Mouse (Mus musculus) midbrain, embryonic 11.5 days (tissue): ENCODE measurements around the gene Igll1. TPM values are rescaled to one million over a fixed set of nuclear protein-coding genes. Genes with fewer than 3 reads are reported as not detected.

ENCODE experiments used
- ATAC-seq: fragments of 200-750 bp; cut with Nextera tagmentation; 2 replicates; pipeline ENCODE4 v1.8.0; 2017; ENCODE audit warnings: moderate TSS enrichment, moderate library complexity; ENCODE audit not compliant: low FRiP score
- DNase-seq: peaks from one replicate; pipeline ENCODE4 v3.0.0; 2015; ENCODE audit warnings: low spot score; ENCODE audit errors: missing footprints
- H3K27ac ChIP-seq: fragments of 300-500 bp; sonication (generic); 2 replicates; pipeline ENCODE4 v1.5.1; 2014; ENCODE audit warnings: low read depth, low read length
- H3K27me3 ChIP-seq: fragments of 300-500 bp; sonication (generic); 2 replicates; pipeline ENCODE4 v1.6.1; 2014; ENCODE audit warnings: mild to moderate bottlenecking, low read length, moderate library complexity, mixed read lengths; ENCODE audit not compliant: control insufficient read depth, insufficient read depth
- H3K36me3 ChIP-seq: fragments of 300-500 bp; sonication (generic); 2 replicates; pipeline ENCODE4 v1.6.1; 2014; ENCODE audit warnings: mild to moderate bottlenecking, low read length, moderate library complexity, mixed read lengths; ENCODE audit not compliant: control insufficient read depth, insufficient read depth
- H3K4me1 ChIP-seq: fragments of 300-500 bp; sonication (generic); 2 replicates; pipeline ENCODE4 v1.6.1; 2014; ENCODE audit warnings: low read length; ENCODE audit not compliant: control insufficient read depth, insufficient read depth
- H3K4me2 ChIP-seq: fragments of 300-500 bp; sonication (generic); 2 replicates; pipeline ENCODE4 v1.6.1; 2014; ENCODE audit warnings: mild to moderate bottlenecking, moderate library complexity
- H3K4me3 ChIP-seq: fragments of 300-500 bp; sonication (generic); 2 replicates; pipeline ENCODE4 v1.5.1; 2014; ENCODE audit warnings: low read depth, low read length
- H3K9ac ChIP-seq: fragments of 300-500 bp; sonication (generic); 2 replicates; pipeline ENCODE4 v1.6.1; 2014; ENCODE audit warnings: low read length
- H3K9me3 ChIP-seq: fragments of 300-500 bp; sonication (generic); 2 replicates; pipeline ENCODE4 v1.6.1; 2016; ENCODE audit warnings: low read length; ENCODE audit not compliant: control insufficient read depth
- WGBS: fragments of 180-500 bp; shearing (Covaris S2); extraction: QIAGEN DNeasy Blood & Tissue Kit; methylation state at CpG from one replicate; pipeline ENCODE4 v1.1.7; 2014; 5-methylcytosine and 5-hydroxymethylcytosine counted together
- polyA plus RNA-seq: library from polyadenylated mRNA; unstranded; fragments of >200 nt; fragmentation: Nextera tagmentation; extraction: Ambion mirVana; gene quantifications from 2 replicates; pipeline ENCODE4 v1.2.1, GENCODE M21; 2014

Gene Igll1
- polyA plus RNA-seq, 1 experiment from 2014 or later = not detected

GRCm38 (mm10) chr16:16896015-16896381 lies 32.2 kb upstream of the Igll1 start:
- H3K27ac ChIP-seq = no peak overlapping the region

GRCm38 (mm10) chr16:16892366-16892765 lies 28.6 kb upstream of the Igll1 start:
- Histone ChIP-seq H3K4me1 (peaks cover 7% of the 10 kb centered on the region), H3K9me3 (no peaks in the 10 kb centered on the region), H3K4me2 (no peak overlapping the region), H3K36me3 (peaks cover 16% of the 10 kb centered on the region), H3K9ac (no peak overlapping the region), H3K4me3 (no peak overlapping the region), H3K27ac (no peak overlapping the region), H3K27me3 (no peaks in the 10 kb centered on the region)
- no peak for DNase-seq
- WGBS = 92% methylated on average over 7 of the region's 7 CpGs
- no peak for ATAC-seq

More at GRCm38 (mm10) chr16:16896015-16896381, 32.2 kb upstream of the Igll1 start:
- Histone ChIP-seq H3K27me3 (no peaks in the 10 kb centered on the region), H3K36me3 (peaks cover 3% of the 10 kb centered on the region), H3K4me2 (no peak overlapping the region), H3K4me1 (peaks cover 10% of the 10 kb centered on the region), H3K9ac (peak overlapping the region; percentile 75; the same call in 1 of the 2 replicates), H3K9me3 (no peaks in the 10 kb centered on the region), H3K4me3 (peak overlapping the region; percentile 63; the same call in 1 of the 2 replicates)
- ATAC-seq (no peak), DNase-seq (peak; percentile 83)
- WGBS = 27% methylated on average over 4 of the region's 4 CpGs

GRCm38 (mm10) chr16:16888341-16888740 lies 24.6 kb upstream of the Igll1 start:
- H3K9me3 ChIP-seq = no peaks in the 10 kb centered on the region
- H3K9ac ChIP-seq = no peak overlapping the region
- ATAC-seq = no peak
- no peak overlapping the region for H3K27ac ChIP-seq
- no peaks in the 10 kb centered on the region for H3K27me3 ChIP-seq
- H3K4me1 ChIP-seq = no peaks in the 10 kb centered on the region
- no peak overlapping the region for H3K4me2 ChIP-seq
- H3K4me3 ChIP-seq = no peak overlapping the region
- H3K36me3 ChIP-seq = peaks cover 27% of the 10 kb centered on the region
- no peak for DNase-seq
- 88% methylated on average over 1 of the region's 1 CpGs for WGBS

GRCm38 (mm10) chr16:16879025-16879424 lies 15.2 kb upstream of the Igll1 start:
- DNase-seq (no peak), ATAC-seq (no peak)
- Histone ChIP-seq H3K27me3 (no peaks in the 10 kb centered on the region), H3K9me3 (peaks cover 8% of the 10 kb centered on the region; the same call in 1 of the 2 replicates), H3K4me3 (no peak overlapping the region), H3K4me1 (no peaks in the 10 kb centered on the region), H3K36me3 (peaks cover 19% of the 10 kb centered on the region), H3K27ac (no peak overlapping the region), H3K9ac (no peak overlapping the region), H3K4me2 (no peak overlapping the region)
- 90% methylated on average over 5 of the region's 5 CpGs for WGBS

GRCm38 (mm10) chr16:16870617-16871331 lies 7.0 kb upstream of the Igll1 start, which contains the start of the genes Top3b and Vpreb1:
Gene Top3b (plus strand): TSS chr16:16870736.
Gene Vpreb1 (minus strand): TSS chr16:16870843.
- Histone ChIP-seq H3K4me2 (peak within 1 kb of the TSS; percentile 63), H3K36me3 (no peaks in the 10 kb centered on the region), H3K4me3 (peak within 1 kb of the TSS; percentile 64), H3K27me3 (no peaks in the 10 kb centered on the region), H3K27ac (peak within 1 kb of the TSS; percentile 83), H3K9me3 (no peaks in the 10 kb centered on the region; the same call in 1 of the 2 replicates), H3K4me1 (peaks cover 6% of the 10 kb centered on the region; the same call in 1 of the 2 replicates), H3K9ac (peak within 1 kb of the TSS; percentile 82)
- WGBS = under 1% methylated on average over 45 of the region's 49 CpGs
- DNase-seq = peak; percentile 97
- ATAC-seq = peak; percentile 96

- ATAC-seq (peak; percentile 73), DNase-seq (no peak)
- H3K27me3 ChIP-seq = no peaks in the 10 kb centered on the region
- H3K9me3 ChIP-seq = no peaks in the 10 kb centered on the region
- H3K4me3 ChIP-seq = peak overlapping the region; percentile 64
- peak overlapping the region; percentile 36; the same call in 1 of the 2 replicates for H3K9ac ChIP-seq
- H3K36me3 ChIP-seq = no peaks in the 10 kb centered on the region
- H3K27ac ChIP-seq = no peak overlapping the region
- H3K4me1 ChIP-seq = peaks cover 6% of the 10 kb centered on the region; the same call in 1 of the 2 replicates
- H3K4me2 ChIP-seq = peak overlapping the region; percentile 35; the same call in 1 of the 2 replicates
- 39% methylated on average over 7 of the region's 7 CpGs for WGBS
These were observed 6.4 kb upstream of the Igll1 start for GRCm38 (mm10) chr16:16870241-16870616.

- H3K4me3 ChIP-seq = no peak overlapping the region
- no peaks in the 10 kb centered on the region for H3K9me3 ChIP-seq
- no peaks in the 10 kb centered on the region for H3K36me3 ChIP-seq
- H3K27ac ChIP-seq = no peak overlapping the region
- H3K27me3 ChIP-seq = no peaks in the 10 kb centered on the region
- no peak overlapping the region for H3K4me2 ChIP-seq
- no peak overlapping the region for H3K9ac ChIP-seq
- 62% methylated on average over 4 of the region's 5 CpGs for WGBS
- no peaks in the 10 kb centered on the region for H3K4me1 ChIP-seq
- ATAC-seq (no peak), DNase-seq (no peak)
These were observed 2.1 kb upstream of the Igll1 start for GRCm38 (mm10) chr16:16865696-16866561.

GRCm38 (mm10) chr16:16865217-16865616 lies 1.4 kb upstream of the Igll1 start:
- H3K4me2 ChIP-seq = no peak overlapping the region
- no peaks in the 10 kb centered on the region for H3K9me3 ChIP-seq
- ATAC-seq (no peak), DNase-seq (no peak)
- no peaks in the 10 kb centered on the region for H3K36me3 ChIP-seq
- no peaks in the 10 kb centered on the region for H3K27me3 ChIP-seq
- H3K9ac ChIP-seq = no peak overlapping the region
- H3K4me1 ChIP-seq = no peaks in the 10 kb centered on the region
- H3K27ac ChIP-seq = no peak overlapping the region
- no peak overlapping the region for H3K4me3 ChIP-seq

GRCm38 (mm10) chr16:16862288-16862687 lies 1.5 kb downstream of the Igll1 start:
- Histone ChIP-seq H3K27ac (no peak overlapping the region), H3K4me2 (no peak overlapping the region), H3K36me3 (no peaks in the 10 kb centered on the region), H3K4me1 (no peaks in the 10 kb centered on the region), H3K4me3 (no peak overlapping the region), H3K9me3 (no peaks in the 10 kb centered on the region), H3K27me3 (no peaks in the 10 kb centered on the region), H3K9ac (no peak overlapping the region)
- DNase-seq (no peak), ATAC-seq (no peak)
- WGBS = 77% methylated on average over 3 of the region's 3 CpGs
